ENCODE assay signal across 8 mouse cellular contexts in genomic region chr4:95556663-95557332, GRCm38 (mm10). TPM values are rescaled to one million over a fixed set of nuclear protein-coding genes. Genes with fewer than 3 reads are reported as not detected.
DNase-seq lines count a peak whose midpoint lies in the region; ATAC-seq and TF ChIP-seq lines count a peak whose summit lies in the region.

No protein-coding gene starts in this region.

- TF ChIP-seq CTCF in lung, postnatal 0 days (IDR thresholded peaks at IDR 0.05), result no peak
- TF ChIP-seq CTCF in small intestine, adult 2 months (IDR thresholded peaks at IDR 0.05; ENCODE audit: extremely low read depth, insufficient read length, insufficient replicate concordance, low read depth, low read length), result no peak

- no peaks in the 10 kb centered on the region for H3K9me3 ChIP-seq in lung, postnatal 0 days (ENCODE audit: low read length)
- H3K9me3 ChIP-seq in limb, embryonic 13.5 days, result no peaks in the 10 kb centered on the region

- no peak for TF ChIP-seq EP300 in lung, postnatal 0 days (IDR thresholded peaks at IDR 0.05)

- H3K4me3 ChIP-seq in lung, postnatal 0 days (ENCODE audit: low read depth, low read length), result peak overlapping the region; percentile 45
- peak overlapping the region; percentile 43 for H3K4me3 ChIP-seq in limb, embryonic 13.5 days
- peak overlapping the region; percentile 45 for H3K4me3 ChIP-seq in small intestine, adult 2 months (ENCODE audit: low read depth, low read length)

- no peak for DNase-seq in lung, postnatal 0 days (ENCODE audit: low spot score)
- no peak for DNase-seq in lung, postnatal 4 days
- DNase-seq in fibroblast of lung, adult 2 months (ENCODE audit: low read depth), result peak; percentile 9
- no peak for DNase-seq in cerebellum, postnatal 25 days
- no peak for DNase-seq in ovary, adult 18-20 months (ENCODE audit: low spot score)
- DNase-seq in right cerebral cortex, postnatal 36 days (ENCODE audit: low spot score in 2 of 2), result no peak

- H3K4me2 ChIP-seq in lung, postnatal 0 days (replicated peaks; ENCODE audit: low read depth, low read length), result peak overlapping the region; percentile 64
- H3K4me2 ChIP-seq in limb, embryonic 13.5 days (replicated peaks), result peak overlapping the region; percentile 66

- H3K27me3 ChIP-seq in lung, postnatal 0 days (replicated peaks; ENCODE audit: insufficient read depth, low read length), result no peaks in the 10 kb centered on the region
- no peaks in the 10 kb centered on the region for H3K27me3 ChIP-seq in limb, embryonic 13.5 days
- H3K27me3 ChIP-seq in small intestine, adult 2 months (ENCODE audit: control insufficient read depth, insufficient read depth, low read length), result no peaks in the 10 kb centered on the region

- H3K27ac ChIP-seq in lung, postnatal 0 days (ENCODE audit: low read length), result peak overlapping the region; percentile 78
- H3K27ac ChIP-seq in limb, embryonic 13.5 days, result peak overlapping the region; percentile 63; the same call in 1 of the 2 replicates
- 0 out of 2 replicates have a peak overlapping the region, but pooled peaks have one; percentile 28 for H3K27ac ChIP-seq in small intestine, adult 2 months (ENCODE audit: insufficient read depth, low read depth, low read length)

- H3K36me3 ChIP-seq in lung, postnatal 0 days (ENCODE audit: insufficient read depth, low read length), result no peaks in the 10 kb centered on the region
- no peaks in the 10 kb centered on the region for H3K36me3 ChIP-seq in limb, embryonic 13.5 days
- H3K36me3 ChIP-seq in small intestine, adult 2 months (ENCODE audit: control insufficient read depth, insufficient read depth, low read length), result no peaks in the 10 kb centered on the region

- WGBS in lung, postnatal 0 days, result 14% methylated on average over 16 of the region's 16 CpGs
- 42% methylated on average over 16 of the region's 16 CpGs for WGBS in limb, embryonic 13.5 days
- WGBS in small intestine, adult 2 months, result 14% methylated on average over 16 of the region's 16 CpGs

- H3K4me1 ChIP-seq in lung, postnatal 0 days (ENCODE audit: insufficient read depth, low read depth, low read length), result peaks cover 9% of the 10 kb centered on the region
- peaks cover 17% of the 10 kb centered on the region for H3K4me1 ChIP-seq in limb, embryonic 13.5 days
- H3K4me1 ChIP-seq in small intestine, adult 2 months (ENCODE audit: control insufficient read depth, insufficient read depth, insufficient read length, low read length), result no peaks in the 10 kb centered on the region

- peak; percentile 2; the same call in 1 of the 2 replicates for ATAC-seq in lung, postnatal 0 days
- ATAC-seq in limb, embryonic 13.5 days (ENCODE audit: low FRiP score, low read depth), result peak; percentile 49

- peak overlapping the region; percentile 34 for H3K9ac ChIP-seq in lung, postnatal 0 days (replicated peaks; ENCODE audit: low read depth)
- H3K9ac ChIP-seq in limb, embryonic 13.5 days, result peak overlapping the region; percentile 66

- no peak for TF ChIP-seq POLR2A in small intestine, adult 2 months (IDR thresholded peaks at IDR 0.05; ENCODE audit: low read depth, low read length)

RNA-seq across cellular contexts. Expression of gene Fggy, which starts 0.5 kb away (rescaled TPM):
- 6.2 and 8.9 TPM in 2 replicates for polyA plus RNA-seq in lung, postnatal 0 days (2015; fragmentation: Nextera tagmentation; extraction: Ambion mirVana)
- polyA plus RNA-seq in limb, embryonic 13.5 days (2015; fragmentation: Nextera tagmentation; extraction: Ambion mirVana), result 8.3 and 8.9 TPM in 2 replicates
- polyA plus RNA-seq in small intestine, adult 2 months (2012; rRNA removed), result 0.52 and 0.60 TPM in 2 replicates

Comparison
In these comparisons a context has a peak if more than half of its experiments do, and no peak if none do; other contexts are left out.
1. H3K27ac ChIP-seq: peak in every context shown above with its lines; median percentile 78 in lung, postnatal 0 days; 63 in limb, embryonic 13.5 days; 28 in small intestine, adult 2 months.